Mouse (Mus musculus) embryo, embryonic 10 days (tissue): ENCODE measurements at regions not wholly inside any gene's neighbourhood (a gene's known extent, or its start where the extent isn't known, plus 50 kb on each side); places are given as distances from the start of the nearest gene placed in this dataset.

ENCODE experiments used
- DNase-seq: peaks from one replicate; pipeline ENCODE4 v3.0.0-alpha.2; 2015; ENCODE audit warnings: low spot score

DNA sequence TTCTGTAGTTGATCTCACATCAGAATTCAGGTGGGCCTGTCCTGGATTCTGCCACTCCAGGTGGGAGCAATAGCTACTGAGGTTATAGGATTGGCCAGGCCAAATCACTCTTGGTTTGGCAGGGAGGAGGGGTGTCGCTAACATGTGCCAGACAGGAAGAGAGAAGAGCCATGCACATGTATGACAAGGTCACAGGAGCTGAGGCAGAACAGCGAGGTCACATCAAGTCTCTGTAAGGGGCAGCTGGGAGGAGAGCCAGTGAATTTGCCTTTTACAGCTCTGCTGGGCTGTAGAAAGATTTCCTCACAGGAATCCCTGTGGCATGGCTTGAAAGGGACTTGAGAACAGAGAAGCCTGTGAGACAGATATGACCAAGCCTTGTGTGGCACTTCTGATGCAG lies 96.3 kb upstream of the Prok2 start:
- no peak for DNase-seq

DNA sequence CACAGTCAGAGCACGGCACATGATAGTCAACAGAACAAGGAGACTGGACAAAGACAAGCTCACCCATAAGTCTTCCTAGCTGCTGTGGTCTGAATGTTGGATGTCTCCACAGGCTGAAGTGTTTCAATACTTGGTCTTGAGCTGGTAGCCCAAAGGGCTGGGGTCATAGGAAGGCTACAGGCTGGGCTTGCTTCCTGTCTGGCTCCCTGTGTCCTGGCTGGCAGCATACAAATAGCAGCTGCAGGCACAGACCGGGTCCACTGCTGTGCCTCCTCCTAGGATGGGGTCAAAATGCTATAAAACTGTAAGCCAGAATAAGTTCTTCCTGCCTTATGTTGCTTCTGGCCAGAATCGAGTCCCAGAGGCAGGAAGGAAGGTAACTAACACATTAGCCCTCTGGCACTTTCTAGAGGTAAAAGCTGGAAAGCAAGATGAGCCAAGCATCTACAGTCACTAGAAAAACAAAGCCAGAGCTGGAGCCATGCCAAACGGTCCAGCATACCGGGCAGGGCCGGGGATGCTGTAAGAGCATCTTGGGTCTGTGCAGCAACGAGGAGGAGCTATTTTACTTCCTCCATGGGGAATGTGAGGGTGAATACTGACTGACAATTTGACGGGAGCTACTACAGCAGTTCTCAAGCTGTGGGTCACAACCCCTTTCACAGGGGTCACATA lies 93.2 kb upstream of the Prok2 start:
- peak; percentile 16 for DNase-seq

DNA sequence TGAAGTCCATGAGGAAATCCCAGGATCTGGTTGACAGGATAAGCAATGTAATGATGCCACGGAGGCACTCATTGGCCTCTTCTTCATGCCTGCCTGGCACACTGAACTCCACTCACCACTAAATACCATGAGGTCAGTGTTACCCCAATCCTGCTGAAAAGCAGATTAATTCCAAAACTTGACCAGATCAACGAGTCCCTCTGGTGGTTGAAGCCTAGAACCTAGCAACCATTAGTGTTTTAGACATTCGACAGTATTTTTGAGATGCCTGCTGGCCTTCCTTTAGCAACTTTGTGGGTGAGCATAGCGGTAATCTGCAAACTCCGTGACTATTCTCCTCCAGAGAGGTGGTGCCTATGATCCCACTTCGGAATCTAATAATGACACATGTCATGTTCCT lies 92.3 kb upstream of the Prok2 start:
- DNase-seq, result no peak

DNA sequence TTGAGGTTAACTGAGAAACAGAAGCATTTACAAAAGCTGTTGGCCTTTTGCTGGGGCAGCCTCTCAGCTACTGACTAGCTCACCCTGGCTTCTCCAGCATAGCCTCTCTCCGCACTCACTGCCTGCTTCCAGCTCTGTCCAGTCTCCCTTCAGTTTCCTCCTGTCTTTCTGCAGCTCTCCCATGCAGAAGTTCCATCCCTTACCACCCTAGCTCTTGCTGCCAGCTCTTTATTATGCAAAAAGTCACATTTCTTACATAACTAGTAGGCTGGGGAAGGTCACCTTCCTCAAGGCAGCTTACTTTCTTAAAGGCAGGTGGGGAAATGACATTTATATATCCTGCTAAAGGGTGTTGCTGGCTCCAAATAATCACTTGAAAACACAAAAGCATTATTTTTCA lies 91.1 kb upstream of the Prok2 start:
- no peak for DNase-seq

DNA sequence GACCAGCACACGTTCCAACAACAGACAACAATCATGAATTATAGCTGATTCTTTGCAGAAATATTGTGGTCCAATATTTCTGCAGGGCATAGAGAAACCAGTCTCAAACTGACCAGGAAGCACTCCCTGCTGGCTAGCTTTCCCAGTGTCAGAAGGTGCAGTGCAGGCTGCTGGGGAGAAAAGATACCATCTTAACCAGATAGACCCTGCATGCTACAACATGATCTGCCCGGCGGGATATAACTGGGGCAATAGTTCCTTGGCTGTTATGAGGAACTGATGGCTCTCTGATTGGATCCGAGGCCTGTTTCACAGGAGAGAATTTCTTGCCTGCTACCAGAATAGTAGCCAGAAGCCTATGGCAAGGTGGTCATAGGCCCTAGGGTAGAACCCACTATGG lies 86.9 kb upstream of the Prok2 start:
- DNase-seq, result no peak

DNA sequence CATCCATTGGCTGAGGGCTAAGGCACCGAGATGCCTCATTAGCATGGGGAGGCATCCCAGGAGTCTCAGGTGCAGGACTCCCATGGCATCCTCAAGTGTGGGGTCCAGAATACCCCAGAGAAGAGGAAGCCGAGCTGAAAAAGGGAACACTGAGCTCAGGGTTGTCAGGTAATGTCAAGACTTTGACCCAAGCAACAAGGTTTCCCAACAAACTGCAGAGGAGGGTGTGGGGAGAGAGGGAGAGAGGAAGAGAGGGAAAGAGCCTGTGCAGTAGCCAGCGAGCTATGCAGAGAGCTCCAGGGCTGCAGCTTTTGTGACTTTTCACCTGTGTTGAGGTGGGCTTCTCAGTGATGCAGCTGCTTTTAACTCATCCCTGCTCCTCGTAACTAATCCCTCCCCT lies 85.7 kb upstream of the Prok2 start:
- DNase-seq, result no peak

DNA sequence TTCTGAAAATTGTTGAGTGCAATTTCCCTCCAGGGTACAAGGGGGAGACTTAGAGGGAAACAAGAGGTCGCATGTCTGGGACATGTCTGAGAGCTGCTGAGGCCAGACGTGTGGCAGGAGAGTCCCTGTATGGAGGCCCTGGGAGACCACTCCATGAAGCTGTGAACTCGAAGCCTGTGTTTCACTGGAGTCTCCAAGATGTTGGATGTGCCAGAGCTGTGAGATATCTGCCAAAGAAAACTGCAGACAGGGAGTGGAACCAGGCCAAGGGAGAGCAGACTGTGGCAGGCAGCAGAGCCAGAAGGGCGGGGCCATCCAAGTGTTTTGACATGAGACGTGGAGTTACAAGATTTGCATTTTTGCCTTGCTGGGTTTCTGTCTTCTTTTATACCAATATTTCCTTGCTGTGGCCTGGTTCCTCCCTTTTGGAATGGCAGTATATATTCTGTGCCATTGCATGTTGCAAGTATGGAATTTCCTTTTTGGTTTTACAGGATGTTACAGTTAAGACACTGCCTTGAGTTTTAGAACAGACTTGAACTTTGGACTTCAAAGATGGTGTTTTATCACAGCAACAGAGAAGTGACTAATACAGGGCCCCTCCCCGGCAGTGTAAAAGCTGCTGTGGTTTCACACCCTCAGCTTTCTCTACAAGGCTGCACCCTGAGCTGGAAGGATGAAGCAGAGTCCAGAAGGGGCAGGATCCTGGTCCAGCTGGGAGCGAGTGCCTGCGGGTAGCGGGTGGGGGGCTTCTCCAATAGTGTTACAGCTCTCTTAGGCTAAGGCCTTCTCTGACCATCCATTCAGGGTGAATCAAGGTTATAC lies 85.0 kb upstream of the Prok2 start:
- no peak for DNase-seq

DNA sequence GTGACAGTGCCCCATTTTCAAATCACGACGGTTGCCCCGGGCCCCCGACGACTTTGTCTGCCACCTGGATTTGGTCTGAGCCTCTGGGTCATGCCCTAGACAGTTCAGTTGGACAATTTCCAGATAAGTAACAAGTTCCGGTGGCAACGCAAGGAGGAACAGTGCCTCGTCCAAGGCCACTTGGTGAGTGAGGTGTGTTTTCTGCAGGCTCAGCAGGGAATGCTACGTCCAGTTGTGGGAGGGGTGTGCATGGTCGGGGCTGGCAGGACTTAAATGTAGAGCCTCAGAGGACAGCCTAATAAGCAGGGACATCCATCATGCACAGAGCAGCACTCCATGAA lies 78.7 kb upstream of the Prok2 start:
- no peak for DNase-seq

DNA sequence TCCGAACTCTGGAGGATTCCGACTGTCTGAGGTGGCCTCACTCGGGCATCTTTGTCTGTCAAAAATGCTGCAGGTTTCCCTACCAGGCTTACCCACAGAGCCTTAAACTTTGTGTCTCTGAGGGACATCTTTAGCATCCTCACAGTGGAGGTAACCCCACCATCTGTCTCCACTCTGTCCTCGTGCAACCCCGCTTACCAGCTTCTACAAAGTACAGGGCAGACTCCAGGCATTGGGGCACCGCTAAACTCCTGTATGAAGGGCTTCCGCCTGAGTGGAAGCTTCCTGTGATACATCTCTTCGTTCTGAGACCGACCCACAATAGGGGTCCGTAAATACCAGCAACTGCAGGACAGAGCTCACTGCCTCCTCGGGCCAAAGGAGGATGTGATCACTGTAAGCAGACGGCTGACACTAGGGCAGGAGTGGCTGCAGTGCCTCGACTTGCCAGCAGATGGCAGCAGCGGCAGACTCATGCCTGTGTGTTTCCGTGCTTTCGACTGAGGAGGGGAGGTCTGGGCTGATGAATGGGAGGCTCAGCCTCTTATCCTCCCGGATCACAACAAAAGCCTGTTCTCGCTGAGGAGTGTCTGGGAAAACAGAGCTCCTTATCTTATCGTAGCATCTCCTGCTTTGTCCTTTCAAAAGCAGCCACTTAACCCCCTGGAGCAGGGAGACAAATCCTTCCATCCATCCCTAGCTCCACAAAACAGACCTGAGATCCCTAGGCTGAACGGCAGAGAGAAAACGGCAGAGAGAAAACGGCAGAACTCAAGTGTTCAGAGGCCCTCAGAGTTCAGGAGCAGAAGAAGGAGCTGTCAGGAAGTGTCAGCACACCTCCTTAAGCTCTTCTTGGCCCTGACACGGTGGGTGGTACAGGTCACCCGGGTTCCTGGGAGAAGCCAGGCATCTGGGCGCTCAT lies 78.1 kb upstream of the Prok2 start:
- peak; percentile 99 for DNase-seq

DNA sequence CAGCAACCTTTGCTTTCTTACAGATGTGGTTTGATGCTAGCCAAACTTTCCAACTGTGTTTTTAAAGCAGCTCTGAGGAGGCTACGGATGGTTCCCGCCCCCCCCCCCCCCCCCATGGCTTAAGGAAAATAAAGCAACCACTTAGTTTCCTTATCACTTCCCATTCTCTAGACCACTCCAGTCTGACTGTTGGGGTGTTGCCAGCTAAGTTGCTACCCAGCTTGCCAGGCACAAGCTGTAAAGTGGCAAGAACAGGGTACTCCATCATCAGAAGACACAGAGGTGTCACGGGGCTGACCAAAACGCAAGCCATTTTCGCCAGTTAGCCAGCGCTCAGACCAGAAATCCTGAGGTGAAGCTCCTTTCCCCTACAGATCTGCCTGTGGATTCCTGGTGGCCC lies 74.7 kb upstream of the Prok2 start:
- DNase-seq, result no peak

DNA sequence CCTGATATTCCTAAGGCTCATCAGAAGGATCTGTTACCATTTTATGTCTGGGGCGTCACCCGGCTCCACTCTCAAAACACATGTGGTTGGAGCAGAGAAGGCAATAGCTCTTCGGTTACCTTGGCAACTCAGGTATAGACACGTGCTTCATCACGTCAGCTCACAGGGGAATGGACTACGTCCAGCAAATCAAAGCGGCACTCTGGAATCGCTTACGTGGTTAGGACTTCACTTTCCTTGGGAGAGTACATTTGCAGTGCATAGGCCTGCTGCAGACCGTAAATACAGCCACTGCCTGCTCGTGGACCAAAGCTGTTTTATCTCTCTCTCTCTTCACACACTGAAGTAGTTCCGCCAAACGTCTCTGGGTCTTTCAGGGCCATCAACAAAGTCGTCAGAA lies 74.1 kb upstream of the Prok2 start:
- DNase-seq, result peak; percentile 47

DNA sequence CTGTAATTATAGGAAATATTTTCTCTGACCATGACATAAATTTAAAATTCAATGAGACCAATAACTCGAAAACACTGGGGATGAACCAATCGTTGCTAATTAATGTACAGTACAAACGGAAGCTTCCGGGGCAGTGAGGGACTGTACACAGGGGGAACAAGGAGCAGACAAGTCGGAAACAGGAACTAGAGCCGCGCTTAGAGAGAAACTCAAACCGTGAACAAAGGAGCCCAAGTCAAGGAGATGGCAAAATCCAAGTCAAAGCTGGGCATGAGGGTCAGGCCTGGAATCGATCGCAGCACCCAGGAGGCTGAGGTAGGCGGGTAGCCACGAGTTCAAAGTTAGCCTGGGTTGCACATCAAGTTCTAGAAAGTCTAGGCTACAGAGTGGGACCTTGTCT lies 70.2 kb upstream of the Prok2 start:
- no peak for DNase-seq

DNA sequence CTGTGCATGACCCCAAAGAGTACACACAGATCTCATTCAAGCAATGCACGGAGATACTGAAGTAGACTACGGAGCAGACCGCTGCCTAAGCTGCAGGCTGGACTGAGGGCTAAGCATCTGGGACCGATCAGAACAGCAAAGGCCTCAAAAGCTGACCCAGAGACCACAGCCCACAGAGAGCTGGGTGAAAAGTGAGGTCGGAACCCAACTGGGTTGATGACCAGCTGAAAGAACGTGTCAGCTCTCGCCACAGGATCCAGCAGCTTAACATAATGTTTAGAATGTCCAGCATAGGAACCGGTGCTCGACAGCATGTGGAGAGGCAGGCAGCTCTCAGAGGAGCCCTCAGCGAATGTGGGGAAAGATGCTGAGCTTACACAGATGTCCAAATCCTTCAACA lies 67.4 kb upstream of the Prok2 start:
- DNase-seq, result peak; percentile 57

DNA sequence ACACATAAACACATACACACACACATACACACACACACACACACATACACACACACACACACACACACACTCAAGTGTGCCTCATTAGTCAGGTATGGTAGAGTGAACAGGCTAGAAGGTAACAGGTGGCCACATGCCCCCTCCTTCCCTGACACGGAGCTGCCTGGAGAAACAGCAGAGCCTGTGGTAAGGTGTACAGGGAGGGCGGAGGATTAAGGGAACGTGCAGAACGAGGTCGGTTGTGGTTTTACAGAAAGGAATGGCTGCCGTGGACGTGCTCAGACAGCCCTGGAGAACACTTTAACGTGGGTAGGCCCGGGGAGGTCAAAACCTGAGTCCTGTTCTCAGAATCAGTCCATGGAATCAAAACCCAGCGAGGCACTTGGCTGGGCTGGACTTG lies 66.2 kb upstream of the Prok2 start:
- no peak for DNase-seq

DNA sequence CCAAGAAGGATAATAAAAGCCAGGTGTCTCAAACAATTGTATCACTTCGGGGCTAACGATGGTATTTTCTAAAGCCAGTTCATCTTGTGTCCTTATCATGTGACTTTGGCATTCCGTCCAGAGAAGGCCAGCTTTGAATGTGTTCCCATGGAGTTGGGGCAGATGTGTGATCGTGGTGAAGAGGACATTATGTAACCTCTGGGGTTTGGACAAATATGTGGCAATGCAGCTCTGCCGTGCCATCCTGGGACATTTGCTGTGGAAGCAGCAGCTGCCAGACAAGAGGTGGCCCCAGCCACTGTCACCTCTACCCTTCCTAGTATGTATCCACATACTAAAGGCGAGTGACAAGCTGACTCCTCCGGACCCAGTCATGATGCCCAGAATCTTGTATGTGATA lies 60.8 kb upstream of the Prok2 start:
- DNase-seq, result no peak

DNA sequence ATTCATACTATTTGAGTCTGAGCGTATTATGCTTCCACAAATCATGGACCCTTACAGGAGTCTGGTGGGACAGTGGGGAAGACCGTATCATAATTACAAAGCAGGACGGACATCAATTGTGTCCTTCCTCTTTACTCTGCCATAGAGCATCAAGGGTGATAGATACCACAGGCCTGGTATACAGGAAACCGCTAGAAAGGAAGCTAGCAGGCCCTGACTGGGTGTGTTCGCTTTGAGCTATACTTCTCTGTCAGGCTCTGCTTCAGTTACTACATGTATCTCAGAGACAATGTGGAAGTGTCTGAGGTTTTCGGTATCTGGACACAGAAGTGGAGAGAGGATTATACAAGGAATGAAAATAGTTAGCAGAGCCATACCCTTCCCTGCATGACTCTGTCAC lies 59.0 kb upstream of the Prok2 start:
- no peak for DNase-seq

DNA sequence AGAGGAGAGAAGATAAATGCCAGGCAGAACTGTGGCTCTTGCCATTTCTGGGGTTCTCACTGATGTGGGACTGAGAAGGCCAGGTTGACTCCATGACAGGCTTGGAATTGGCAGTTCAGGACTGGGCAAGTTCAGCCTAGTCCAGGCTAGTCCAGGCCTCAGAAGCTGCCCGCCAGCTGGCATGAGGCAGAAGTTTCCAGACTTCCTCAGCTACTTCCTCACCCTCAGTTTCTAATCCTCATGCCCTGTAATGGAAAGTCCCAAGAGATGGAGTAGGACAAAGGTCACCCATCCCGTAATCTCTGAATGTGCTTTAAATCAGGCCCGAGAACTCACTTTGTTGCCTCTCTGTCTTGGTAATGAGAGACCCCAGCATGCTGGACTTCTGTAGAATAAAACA lies 58.6 kb upstream of the Prok2 start:
- no peak for DNase-seq

DNA sequence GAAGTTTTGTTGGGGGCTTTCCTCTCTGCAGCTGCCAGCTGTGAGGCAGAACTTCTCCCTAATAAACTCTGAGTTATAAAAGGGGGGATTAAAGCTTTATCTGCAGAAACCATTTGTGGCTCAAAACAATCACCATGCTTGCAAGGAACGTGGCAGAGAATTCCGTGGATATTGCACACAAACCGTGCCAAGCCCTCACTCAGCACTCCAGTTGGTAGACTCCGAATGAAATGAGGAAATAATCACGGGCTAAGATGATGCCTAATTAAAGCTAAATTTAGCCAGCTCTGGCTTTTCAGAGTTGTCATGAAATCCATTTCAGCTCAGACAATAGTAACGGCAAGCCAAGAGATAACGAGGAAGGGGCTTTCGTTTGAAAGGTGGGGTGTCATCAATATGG lies 58.1 kb upstream of the Prok2 start:
- DNase-seq, result no peak

DNA sequence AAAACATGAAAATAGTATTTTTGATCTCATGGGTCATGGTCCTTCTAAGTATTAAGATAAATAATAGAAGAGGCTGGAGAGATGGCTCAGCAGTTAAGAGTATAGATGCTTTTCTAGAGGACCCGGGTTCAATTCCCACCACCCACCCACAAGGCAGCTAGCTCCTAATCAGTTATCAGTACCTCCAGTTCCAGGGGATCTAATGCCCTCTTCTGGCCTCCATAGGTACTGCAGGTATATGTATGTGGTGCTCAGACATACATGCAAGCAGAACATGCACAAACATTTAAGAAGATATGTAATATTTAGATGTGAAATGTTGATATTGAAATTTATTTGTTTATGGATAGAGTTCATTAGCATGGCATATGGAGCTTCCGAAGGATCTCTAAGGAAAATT lies 56.8 kb upstream of the Prok2 start:
- DNase-seq, result peak; percentile 34
